Mouse (Mus musculus) yolk sac, embryonic 10.5 days (tissue): ENCODE data around the gene Gtpbp3.
"Not testable (repeated sequence)": the region's sequence is repeated elsewhere in the genome, so short reads cannot be mapped to it uniquely, and the experiment has no call there.

Source experiments
- DNase-seq: peaks from one replicate; pipeline ENCODE4 v3.0.0-alpha.2; 2017; ENCODE audit warnings: low spot score

Gtpbp3 gene

GRCm38 (mm10) chr8:71497881-71498501 is 10.1 kb downstream of the Gtpbp3 start:
- no peak for DNase-seq

- DNase-seq: peak; percentile 57
Measured at GRCm38 (mm10) chr8:71498816-71499690, 11.2 kb downstream of the Gtpbp3 start.

GRCm38 (mm10) chr8:71504349-71504748 is 16.4 kb downstream of the Gtpbp3 start:
- DNase-seq: no peak

GRCm38 (mm10) chr8:71505326-71505725 is 17.4 kb downstream of the Gtpbp3 start:
- DNase-seq: no peak

- DNase-seq: no peak
Measured at GRCm38 (mm10) chr8:71505979-71506378, 18.1 kb downstream of the Gtpbp3 start.

- peak; percentile 76 for DNase-seq
Measured at GRCm38 (mm10) chr8:71507589-71508104, 19.7 kb downstream of the Gtpbp3 start.

GRCm38 (mm10) chr8:71509316-71509715 is 21.4 kb downstream of the Gtpbp3 start:
- DNase-seq: no peak

- DNase-seq: peak; percentile 46
Measured at GRCm38 (mm10) chr8:71511644-71512043, 23.7 kb downstream of the Gtpbp3 start, which contains the start of gene Plvap. Plvap (minus strand) TSS chr8:71511752.

- DNase-seq: peak; percentile 37
Measured at GRCm38 (mm10) chr8:71513018-71513754, 25.3 kb downstream of the Gtpbp3 start.

GRCm38 (mm10) chr8:71515043-71515442 is 27.1 kb downstream of the Gtpbp3 start:
- DNase-seq: no peak

- peak; percentile 54 for DNase-seq
Measured at GRCm38 (mm10) chr8:71516786-71517185, 28.9 kb downstream of the Gtpbp3 start.

- not testable (repeated sequence) for DNase-seq
Measured at GRCm38 (mm10) chr8:71519037-71519825, 31.3 kb downstream of the Gtpbp3 start.

GRCm38 (mm10) chr8:71521634-71522033 is 33.7 kb downstream of the Gtpbp3 start:
- peak; percentile 88 for DNase-seq

- DNase-seq: no peak
Measured at GRCm38 (mm10) chr8:71525226-71526050, 37.5 kb downstream of the Gtpbp3 start, which contains the start of gene Ccdc194. Ccdc194 (minus strand) TSS chr8:71525711.

- no peak for DNase-seq
Measured at GRCm38 (mm10) chr8:71526272-71526671, 38.4 kb downstream of the Gtpbp3 start.

GRCm38 (mm10) chr8:71527162-71527870 is 39.4 kb downstream of the Gtpbp3 start:
- DNase-seq: no peak

- no peak for DNase-seq
Measured at GRCm38 (mm10) chr8:71528362-71529073, 40.6 kb downstream of the Gtpbp3 start.

GRCm38 (mm10) chr8:71530735-71531467 is 43.0 kb downstream of the Gtpbp3 start:
- DNase-seq: not testable (repeated sequence)
